Mouse (Mus musculus) c-Kit-negative CD71-positive TER-119-positive erythroid progenitor cells, embryonic 14.5 days (primary cell): ENCODE measurements around the gene Tmem185a.
A peak's percentile ranks its signal among the peaks of the same experiment; 100 is the strongest.
"Not testable (repeated sequence)": the region's sequence is repeated elsewhere in the genome, so short reads cannot be mapped to it uniquely, and the experiment has no call there.

Experiments
- DNase-seq: peaks from one replicate; pipeline ENCODE4 v3.0.0-alpha.2; 2013; ENCODE audit warnings: low read depth, low spot score

Gene Tmem185a

GRCm38 (mm10) chrX:70476792-70477776, at the start of gene Tmem185a:
TSS of gene Tmem185a (minus strand) at chrX:70477180.
- DNase-seq: peak; percentile 22

GRCm38 (mm10) chrX:70514413-70514812, 37.4 kb upstream of the Tmem185a start:
- not testable (repeated sequence) for DNase-seq

GRCm38 (mm10) chrX:70487328-70487727, 10.3 kb upstream of the Tmem185a start:
- not testable (repeated sequence) for DNase-seq

GRCm38 (mm10) chrX:70482154-70482553, 5.2 kb upstream of the Tmem185a start:
- DNase-seq: no peak

GRCm38 (mm10) chrX:70478701-70479100, 1.7 kb upstream of the Tmem185a start:
- no peak for DNase-seq

- DNase-seq: no peak
Observed at GRCm38 (mm10) chrX:70475215-70475765, 1.7 kb downstream of the Tmem185a start.

GRCm38 (mm10) chrX:70466897-70467296, 10.1 kb downstream of the Tmem185a start:
- DNase-seq: no peak

- no peak for DNase-seq
Observed at GRCm38 (mm10) chrX:70465489-70465888, 11.5 kb downstream of the Tmem185a start.

- DNase-seq: no peak
Observed at GRCm38 (mm10) chrX:70463621-70464020, 13.4 kb downstream of the Tmem185a start.

- not testable (repeated sequence) for DNase-seq
Observed at GRCm38 (mm10) chrX:70452359-70452758, 24.6 kb downstream of the Tmem185a start.

GRCm38 (mm10) chrX:70425473-70425872, 51.5 kb downstream of the Tmem185a start:
- DNase-seq: not testable (repeated sequence)
